In genomic region chr9:95667836-95668235, GRCm38 (mm10) we compare ENCODE assay signal across 10 mouse cellular contexts. TPM values are rescaled to one million over a fixed set of nuclear protein-coding genes. Genes with fewer than 3 reads are reported as not detected.
DNase-seq lines count a peak whose midpoint lies in the region; ATAC-seq and TF ChIP-seq lines count a peak whose summit lies in the region.
"Had no signal": no experiment of that assay in that cellular context is flagged by ENCODE, and none has a peak within 500 bp of the region (broad histone marks: within the 10 kb centered on the region; RNA-seq: fewer than 3 reads in every experiment).

No protein-coding gene starts in this region.

- H3K4me1 ChIP-seq in heart, adult 2 months (ENCODE audit: control insufficient read depth, insufficient read depth, low read length), result peaks cover 8% of the 10 kb centered on the region
- H3K4me1 ChIP-seq in heart, embryonic 10.5 days, result 0 out of 2 replicates have a peak, but pooled peaks cover 3% of the 10 kb centered on the region
- H3K4me1 ChIP-seq in heart, postnatal 0 days (ENCODE audit: control insufficient read depth, insufficient read depth), result peaks cover 27% of the 10 kb centered on the region
- H3K4me1 ChIP-seq in neural tube, embryonic 13.5 days (replicated peaks), result peaks cover 23% of the 10 kb centered on the region
- H3K4me1 ChIP-seq: stomach, embryonic 15.5 days had no signal

- no peaks in the 10 kb centered on the region for H3K27me3 ChIP-seq in heart, adult 2 months (ENCODE audit: control insufficient read depth, insufficient read depth, low read length)
- no peaks in the 10 kb centered on the region for H3K27me3 ChIP-seq in heart, embryonic 10.5 days (ENCODE audit: insufficient read depth, poor library complexity, severe bottlenecking)
- no peaks in the 10 kb centered on the region for H3K27me3 ChIP-seq in heart, postnatal 0 days (ENCODE audit: control insufficient read depth, insufficient read depth, low read length)
- no peaks in the 10 kb centered on the region for H3K27me3 ChIP-seq in neural tube, embryonic 13.5 days
- H3K27me3 ChIP-seq: limb, embryonic 15.5 days; stomach, embryonic 15.5 days had no signal

- peak overlapping the region; percentile 77 for H3K27ac ChIP-seq in heart, adult 2 months
- no peak overlapping the region for H3K27ac ChIP-seq in heart, embryonic 10.5 days
- H3K27ac ChIP-seq in heart, postnatal 0 days (ENCODE audit: low read depth), result peak overlapping the region; percentile 66
- H3K27ac ChIP-seq in neural tube, embryonic 13.5 days (replicated peaks), result peak overlapping the region; percentile 52; the same call in 1 of the 2 replicates
- H3K27ac ChIP-seq: limb, embryonic 15.5 days; stomach, embryonic 15.5 days had no signal

- DNase-seq in heart, adult 2 months, result peak; percentile 84 to 88
- DNase-seq in heart, embryonic 10.5 days (ENCODE audit: low spot score), result no peak
- peak; percentile 58 to 64 for DNase-seq in cerebellum, postnatal 36 days
- DNase-seq in heart, postnatal 0 days (ENCODE audit: low spot score), result peak; percentile 66
- peak; percentile 77 for DNase-seq in layer of hippocampus, adult 9-11 months
- no peak for DNase-seq in urinary bladder, adult 18-20 months (ENCODE audit: low spot score in 2 of 2)
- DNase-seq in urinary bladder, postnatal 25 days (ENCODE audit: low spot score), result no peak

- H3K4me2 ChIP-seq in heart, postnatal 0 days (ENCODE audit: low read depth, low read length), result 0 out of 2 replicates have a peak overlapping the region, but pooled peaks have one; percentile 2
- no peak overlapping the region for H3K4me2 ChIP-seq in neural tube, embryonic 13.5 days
- H3K4me2 ChIP-seq: limb, embryonic 15.5 days; stomach, embryonic 15.5 days had no signal

- TF ChIP-seq EP300 in heart, adult 2 months (IDR thresholded peaks at IDR 0.05; ENCODE audit: insufficient read depth, low read depth, low read length), result peak; percentile 95
- peak; percentile 80; the same call in 1 of the 2 replicates for TF ChIP-seq EP300 in heart, postnatal 0 days (IDR thresholded peaks at IDR 0.05; ENCODE audit: low read depth)

- H3K4me3 ChIP-seq in heart, adult 2 months, result no peak overlapping the region
- no peak overlapping the region for H3K4me3 ChIP-seq in heart, embryonic 10.5 days
- no peak overlapping the region for H3K4me3 ChIP-seq in heart, postnatal 0 days (ENCODE audit: low read depth, low read length)
- no peak overlapping the region for H3K4me3 ChIP-seq in neural tube, embryonic 13.5 days
- H3K4me3 ChIP-seq: limb, embryonic 15.5 days; stomach, embryonic 15.5 days had no signal

- H3K9ac ChIP-seq in heart, adult 2 months (ENCODE audit: low read depth, low read length), result no peak overlapping the region
- no peak overlapping the region for H3K9ac ChIP-seq in heart, postnatal 0 days (replicated peaks; ENCODE audit: low read depth, low read length)
- H3K9ac ChIP-seq in neural tube, embryonic 13.5 days, result no peak overlapping the region
- H3K9ac ChIP-seq: limb, embryonic 15.5 days; stomach, embryonic 15.5 days had no signal

- 17% methylated on average over 9 of the region's 9 CpGs for WGBS in heart, adult 2 months
- WGBS in heart, embryonic 10.5 days, result 46% methylated on average over 9 of the region's 9 CpGs
- WGBS in heart, postnatal 0 days, result 13% methylated on average over 9 of the region's 9 CpGs
- 32% methylated on average over 9 of the region's 9 CpGs for WGBS in neural tube, embryonic 13.5 days

- no peaks in the 10 kb centered on the region for H3K79me2 ChIP-seq in heart, adult 2 months (replicated peaks; ENCODE audit: control insufficient read depth, insufficient read depth, low read length)

- no peak for TF ChIP-seq POLR2A in heart, adult 2 months (IDR thresholded peaks at IDR 0.05; ENCODE audit: insufficient read depth, low read depth, low read length)

- H3K9me3 ChIP-seq in heart, embryonic 10.5 days, result no peaks in the 10 kb centered on the region
- no peaks in the 10 kb centered on the region for H3K9me3 ChIP-seq in heart, postnatal 0 days (replicated peaks; ENCODE audit: control insufficient read depth, low read length)
- no peaks in the 10 kb centered on the region for H3K9me3 ChIP-seq in neural tube, embryonic 13.5 days
- H3K9me3 ChIP-seq: limb, embryonic 15.5 days; stomach, embryonic 15.5 days had no signal

- ATAC-seq in heart, postnatal 0 days (ENCODE audit: insufficient read depth, low read depth), result peak; percentile 91
- ATAC-seq in neural tube, embryonic 13.5 days (ENCODE audit: low read depth), result peak; percentile 77

- no peak for TF ChIP-seq CTCF in heart, adult 2 months (IDR thresholded peaks at IDR 0.05)
- no peak for TF ChIP-seq CTCF in heart, postnatal 0 days (IDR thresholded peaks at IDR 0.05; ENCODE audit: low read depth)

- intact Hi-C loops in heart, adult 2 months (cut with DNase I), result no loop called here

- H3K36me3 ChIP-seq in heart, adult 2 months (ENCODE audit: control insufficient read depth, insufficient read depth, low read length), result peaks cover 4% of the 10 kb centered on the region
- no peaks in the 10 kb centered on the region for H3K36me3 ChIP-seq in heart, embryonic 10.5 days
- no peaks in the 10 kb centered on the region for H3K36me3 ChIP-seq in heart, postnatal 0 days (replicated peaks; ENCODE audit: control insufficient read depth, insufficient read depth, low read length)
- no peaks in the 10 kb centered on the region for H3K36me3 ChIP-seq in neural tube, embryonic 13.5 days
- H3K36me3 ChIP-seq: stomach, embryonic 15.5 days had no signal

RNA-seq across cellular contexts. Expression of gene Pcolce2, which starts 30.4 kb away (rescaled TPM):
- total RNA-seq in heart, adult 2 months (2021), result 10 to 100 TPM; 27.8 to 28.7 TPM
- 3.0 and 3.9 TPM in 2 replicates for polyA plus RNA-seq in heart, adult 2 months (2012; rRNA removed)
- polyA plus RNA-seq in heart, embryonic 10.5 days (2016; fragmentation: Nextera tagmentation; extraction: Ambion mirVana), result 1.2 and 6.2 TPM in 2 replicates
- 0.58 and 3.4 TPM in 2 replicates for total RNA-seq in heart, postnatal 0 days (2014; rRNA removed; ENCODE audit: low replicate concordance)
- 2.6 TPM in 2 replicates for polyA plus RNA-seq in heart, postnatal 0 days (2015; fragmentation: Nextera tagmentation; extraction: Ambion mirVana)
- 3.1 and 4.9 TPM in 2 replicates for polyA plus RNA-seq in neural tube, embryonic 13.5 days (2015; fragmentation: Nextera tagmentation; extraction: Ambion mirVana)

Comparison
In these comparisons a context has a peak if more than half of its experiments do, and no peak if none do; other contexts are left out.
1. DNase-seq: peak in heart, adult 2 months (2 of 2), cerebellum, postnatal 36 days (2 of 2), heart, postnatal 0 days (single experiment) and layer of hippocampus, adult 9-11 months (single experiment); none in heart, embryonic 10.5 days (single experiment), urinary bladder, adult 18-20 months (0 of 2) and urinary bladder, postnatal 25 days (single experiment).